Mouse (Mus musculus) kidney, postnatal 36 days (tissue): ENCODE results near the gene Gm45521.
A peak's percentile ranks its signal among the peaks of the same experiment; 100 is the strongest.

Source experiments
- DNase-seq, 2 experiments: peaks; one replicate each; pipeline ENCODE4 v3.0.0; 2021 to 2022; ENCODE audit warnings: mixed read lengths in 2 of 2

Gene Gm45521

DNA sequence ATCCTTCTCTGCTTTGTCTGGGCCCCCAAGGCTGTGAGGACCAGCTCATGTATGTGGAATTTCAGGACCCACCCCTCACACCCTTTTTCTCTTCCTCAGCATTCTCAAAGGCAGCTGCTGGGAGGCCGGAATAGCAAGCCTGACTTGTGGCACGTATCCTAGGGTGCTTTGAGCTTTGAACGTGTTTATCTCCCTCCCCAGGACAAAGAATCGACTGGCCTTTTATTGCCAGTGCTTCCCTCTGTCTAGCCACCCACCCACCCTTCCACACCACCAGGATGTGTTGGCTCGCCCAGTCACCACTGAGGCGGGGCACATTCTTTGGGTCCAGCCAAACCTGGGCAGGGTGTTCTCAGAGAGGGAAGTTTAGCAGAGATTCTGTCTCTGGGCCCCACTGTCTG lies 3.0 kb upstream of the Gm45521 start:
- DNase-seq: no peak

GRCm38 (mm10) chr14:7956427-7956826 lies 661 bp upstream of the Gm45521 start:
- no peak for DNase-seq

- DNase-seq: peak; percentile 20 to 54
Observed at GRCm38 (mm10) chr14:7960616-7961015, 3.5 kb downstream of the Gm45521 start.

DNA sequence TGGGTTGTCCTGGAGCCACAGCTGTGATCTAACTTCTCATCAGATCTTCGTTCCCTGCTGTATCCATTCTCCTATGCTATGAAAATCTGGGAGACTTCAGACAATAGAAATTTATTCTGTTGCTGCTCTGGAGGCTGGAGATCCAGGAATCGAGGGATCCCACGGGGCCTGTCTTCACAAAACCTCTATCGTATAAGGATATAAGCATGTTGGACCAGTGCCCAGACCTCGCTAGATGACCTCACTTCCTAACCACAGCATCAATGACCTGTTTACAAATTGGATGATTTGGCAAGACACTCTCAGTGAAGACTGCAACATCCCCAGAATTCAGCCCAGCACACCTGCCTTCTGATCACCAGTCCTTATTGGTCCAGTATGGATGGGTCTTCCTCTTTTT lies 4.6 kb downstream of the Gm45521 start:
- no peak for DNase-seq

DNA sequence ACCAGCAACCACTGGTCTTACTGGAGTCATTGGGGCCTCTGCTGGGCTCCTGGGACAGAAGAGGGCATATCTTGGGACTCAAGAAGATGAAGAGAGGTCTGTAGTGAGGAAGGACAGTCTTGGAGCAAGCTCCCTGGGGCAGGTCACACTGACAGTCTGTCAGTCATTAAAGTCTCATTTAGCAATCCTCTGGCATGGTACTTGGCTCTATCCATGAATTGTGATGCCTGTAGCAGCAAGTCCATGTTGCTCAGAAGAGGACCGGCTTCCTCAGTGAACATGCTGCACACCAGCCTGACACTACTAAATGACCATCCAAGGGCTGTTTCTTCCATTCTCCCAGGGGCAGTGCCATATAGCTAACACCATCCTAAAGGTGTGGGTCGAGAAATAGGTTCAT lies 5.5 kb downstream of the Gm45521 start:
- DNase-seq: no peak

- no peak for DNase-seq
Observed at GRCm38 (mm10) chr14:7963160-7963559, 6.1 kb downstream of the Gm45521 start.

- peak; percentile 68 to 82 for DNase-seq
Observed at GRCm38 (mm10) chr14:7964219-7964889, 7.3 kb downstream of the Gm45521 start.

DNA sequence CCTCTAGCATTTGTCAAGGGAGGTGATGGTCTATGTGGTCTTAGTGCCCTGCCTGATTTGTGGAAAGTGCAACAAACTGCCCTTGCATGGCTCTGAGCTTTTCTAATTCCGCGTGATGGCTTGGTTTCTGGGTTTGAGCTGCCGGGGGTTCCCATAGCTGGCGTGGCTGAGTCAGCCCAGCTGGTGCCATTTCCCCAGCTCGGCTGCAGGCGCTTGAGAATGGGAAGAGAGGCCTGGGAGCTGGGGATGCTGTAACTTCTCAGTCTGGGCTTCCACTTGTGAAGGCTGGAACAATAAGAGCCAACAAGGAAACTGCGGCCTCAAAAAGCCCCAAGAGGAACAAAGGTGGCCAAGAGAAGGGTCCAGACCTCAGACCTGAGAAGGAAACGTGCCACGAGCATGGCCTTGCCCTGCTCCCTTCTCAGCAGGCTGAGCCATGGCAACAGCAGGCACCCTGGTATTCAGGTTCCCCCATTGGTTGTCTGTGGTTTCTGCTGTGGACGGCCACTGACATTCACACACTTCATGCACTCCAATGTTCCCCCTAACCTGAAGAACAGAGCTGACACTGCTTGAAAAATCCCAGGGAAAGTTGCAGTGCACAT lies 14.9 kb downstream of the Gm45521 start:
- DNase-seq: no peak

- DNase-seq: no peak
Observed at GRCm38 (mm10) chr14:7974643-7975042, 17.6 kb downstream of the Gm45521 start.

DNA sequence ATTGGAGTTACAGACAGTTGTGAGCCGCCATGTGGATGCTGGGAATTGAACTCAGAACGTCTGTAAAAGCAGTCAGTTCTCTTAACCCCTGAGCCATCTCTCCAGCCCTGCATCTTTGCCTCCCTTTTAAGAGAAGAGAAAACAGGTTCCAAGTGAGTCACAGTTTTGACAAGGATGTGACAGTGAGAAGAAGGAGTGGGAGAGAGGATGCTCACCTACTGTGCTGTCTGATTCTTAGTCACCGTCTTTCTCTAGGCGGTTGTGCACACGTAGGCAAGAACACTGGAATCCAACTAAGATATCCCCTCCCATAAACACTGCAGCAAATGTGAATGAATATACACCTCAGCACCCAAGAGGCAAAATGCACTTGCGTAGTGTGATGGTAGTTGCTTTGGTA lies 18.1 kb downstream of the Gm45521 start:
- no peak for DNase-seq

DNA sequence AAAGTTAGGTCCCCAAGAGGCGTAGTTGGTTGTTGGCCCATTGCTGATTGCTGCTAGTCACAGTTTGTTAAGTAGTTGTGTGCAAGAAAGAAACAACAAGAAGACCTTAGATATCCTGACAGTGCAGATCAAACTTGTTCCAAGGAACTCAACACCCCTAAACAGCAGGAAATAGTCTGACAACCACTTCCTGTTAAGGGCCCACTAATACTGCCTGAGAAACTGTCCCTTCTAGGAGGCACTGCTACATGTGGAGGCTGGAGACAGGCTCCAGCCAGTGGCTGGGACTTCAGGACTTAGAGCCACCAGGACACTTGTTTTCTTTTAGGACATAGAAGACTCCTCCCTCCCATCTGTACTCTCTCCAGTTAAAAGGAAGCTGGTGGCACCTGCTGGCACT lies 20.4 kb downstream of the Gm45521 start:
- no peak for DNase-seq

- DNase-seq: no peak
Observed at GRCm38 (mm10) chr14:7978183-7978582, 21.1 kb downstream of the Gm45521 start.

- DNase-seq: no peak
Observed at GRCm38 (mm10) chr14:7981226-7981625, 24.1 kb downstream of the Gm45521 start.

DNA sequence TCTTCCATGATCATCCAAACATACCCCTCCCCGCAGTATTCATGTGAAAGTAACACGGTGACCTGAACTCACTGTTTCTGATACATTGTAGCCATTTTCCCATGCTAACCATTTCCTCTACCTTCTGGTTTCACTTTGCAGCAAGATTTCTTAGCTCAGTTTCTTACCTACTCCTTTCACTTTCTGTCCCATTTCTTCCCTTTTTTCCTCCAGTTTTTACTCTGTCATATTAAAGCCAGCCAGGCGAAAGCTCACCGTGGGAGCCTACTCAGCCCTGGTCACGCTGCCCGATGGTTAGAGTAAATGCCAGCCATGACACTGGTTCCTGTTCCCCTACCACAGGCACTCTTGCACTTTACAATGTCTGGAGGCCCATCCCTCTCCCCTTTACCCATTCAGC lies 29.8 kb downstream of the Gm45521 start:
- DNase-seq: no peak

GRCm38 (mm10) chr14:7989371-7989770 lies 32.3 kb downstream of the Gm45521 start:
- no peak for DNase-seq

DNA sequence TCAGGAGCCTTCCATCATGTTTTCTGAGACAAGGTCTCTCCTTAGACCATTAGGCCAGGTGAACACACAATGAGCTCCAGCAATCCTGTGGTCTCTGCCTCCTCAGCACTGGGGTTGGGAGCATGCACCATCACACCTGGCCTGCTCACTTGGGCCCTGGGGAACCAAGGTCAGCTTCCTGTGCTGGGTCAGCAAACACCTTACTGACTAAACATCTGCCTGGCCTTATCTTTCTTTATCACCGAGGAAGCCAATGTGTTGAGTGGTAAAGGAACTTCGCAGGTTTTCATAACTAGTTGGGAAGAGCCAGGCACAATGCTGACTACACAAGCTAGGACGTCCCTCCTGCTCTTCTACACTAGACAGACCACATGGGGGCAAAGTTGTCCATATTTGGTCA lies 32.9 kb downstream of the Gm45521 start:
- no peak for DNase-seq

GRCm38 (mm10) chr14:7991108-7991776 lies 34.2 kb downstream of the Gm45521 start:
- no peak for DNase-seq

DNA sequence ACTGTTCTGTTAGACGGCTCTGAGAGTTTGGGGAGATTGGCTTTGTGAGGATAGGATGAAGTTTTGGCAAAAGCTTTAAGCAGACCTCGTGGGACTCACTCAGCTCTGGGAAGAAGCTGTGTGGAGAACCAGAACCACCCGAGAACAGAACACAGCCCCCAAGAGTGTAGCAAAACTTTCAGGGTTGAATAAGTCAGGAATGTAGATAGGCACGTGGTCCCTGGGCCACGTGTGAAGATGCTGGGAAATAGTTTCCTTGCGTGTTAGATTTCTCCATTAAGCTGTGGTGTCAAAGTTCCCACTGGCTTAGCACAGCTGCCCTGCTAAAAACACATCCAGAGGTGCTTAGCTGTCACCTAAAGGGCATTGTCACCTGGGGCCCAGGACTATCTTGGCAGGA lies 35.1 kb downstream of the Gm45521 start:
- no peak for DNase-seq

DNA sequence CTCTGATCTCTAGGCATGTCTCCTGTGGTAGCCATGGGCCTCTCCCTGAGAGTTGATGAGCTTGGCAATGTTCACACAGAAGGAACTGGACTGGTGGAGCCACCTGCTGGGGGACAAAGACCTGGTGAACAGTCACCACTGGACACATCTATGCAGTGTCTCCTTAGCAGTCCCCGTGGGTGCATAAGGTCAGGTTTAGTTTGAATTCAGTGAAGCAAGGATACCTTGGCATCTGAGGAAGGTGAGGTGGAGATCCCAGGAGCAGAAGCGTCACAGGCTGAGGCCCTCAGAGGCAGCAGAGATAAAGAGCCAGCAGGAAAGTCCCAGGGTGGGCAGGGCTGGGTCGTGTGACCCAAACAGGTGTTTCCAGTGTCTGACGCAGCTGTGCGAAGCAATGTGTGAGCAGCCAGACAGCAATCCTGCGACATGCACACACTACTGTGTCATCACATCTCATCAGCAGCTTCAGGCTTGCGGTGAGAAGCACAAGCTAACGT lies 37.2 kb downstream of the Gm45521 start, which contains the start of gene Dnase1l3:
Dnase1l3 (minus strand) TSS at position 303 of the 497 bp plus-strand sequence.
- DNase-seq: peak; percentile 68 to 85

DNA sequence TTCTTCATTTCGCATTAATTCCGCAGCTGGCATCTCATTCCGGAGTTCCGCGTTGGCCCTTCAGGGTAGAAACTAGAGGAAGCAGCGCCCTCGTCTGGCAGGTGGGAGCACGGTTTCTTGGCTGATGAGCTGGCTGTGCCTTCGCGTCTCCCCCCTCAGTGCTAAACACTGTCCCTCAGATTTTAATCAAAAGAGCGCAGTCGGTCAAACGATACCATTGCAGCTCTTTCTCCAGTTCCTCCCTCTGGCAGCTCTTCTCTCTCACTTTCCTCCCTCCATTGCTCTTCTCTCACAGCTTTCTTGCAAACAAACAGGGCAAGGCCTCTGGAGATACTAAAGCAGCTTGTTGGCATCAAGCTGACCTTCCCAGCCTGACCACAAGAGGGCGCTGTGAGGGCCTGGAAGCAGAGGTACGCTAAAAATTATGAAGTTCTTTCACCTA lies 40.2 kb downstream of the Gm45521 start:
- peak; percentile 91 to 95 for DNase-seq

- DNase-seq: no peak
Observed at GRCm38 (mm10) chr14:7999030-7999429, 41.9 kb downstream of the Gm45521 start.

DNA sequence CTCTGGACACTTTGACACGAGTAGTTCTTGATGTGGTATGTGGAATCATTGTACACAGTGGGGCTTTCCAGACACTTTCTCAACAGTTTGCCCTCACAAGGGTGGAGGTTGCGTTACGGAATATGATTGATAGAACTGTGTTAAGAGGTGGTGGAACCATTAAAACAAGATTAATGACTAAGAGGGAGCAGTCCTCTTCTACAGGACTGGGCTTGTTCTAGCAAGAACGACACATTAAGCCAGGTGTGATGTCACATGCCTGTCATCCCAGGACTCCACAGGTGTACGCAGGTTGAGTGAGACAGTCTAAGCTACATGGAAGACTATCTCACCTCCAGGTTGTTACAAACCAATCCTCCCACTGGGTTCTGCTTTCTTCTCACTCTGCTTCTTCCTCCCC lies 42.3 kb downstream of the Gm45521 start:
- DNase-seq: no peak

DNA sequence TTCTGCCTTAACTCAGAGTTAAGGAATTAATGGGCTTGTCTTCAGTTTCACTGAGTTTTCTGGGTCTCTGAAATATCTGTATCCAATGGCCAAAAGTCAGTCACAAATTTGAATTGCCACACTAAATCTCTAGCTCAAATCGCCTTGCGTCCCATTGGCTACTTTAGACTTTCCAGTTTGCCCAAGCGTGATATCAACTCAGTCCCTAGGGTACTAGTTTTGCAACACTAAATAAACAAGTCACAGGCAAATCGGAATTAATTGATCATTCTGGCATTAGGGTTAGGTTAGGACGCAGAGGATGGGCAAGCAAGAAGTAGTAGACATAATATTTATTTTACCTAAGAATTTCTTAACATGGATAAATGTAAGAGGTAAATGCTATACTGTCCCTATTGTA lies 43.2 kb downstream of the Gm45521 start:
- DNase-seq: no peak
